Mouse (Mus musculus) cerebellum, adult 11 months (tissue): ENCODE results near the gene Amd1.
A peak's percentile ranks its signal among the peaks of the same experiment; 100 is the strongest.

Experiments used
- DNase-seq: peaks from one replicate; pipeline ENCODE4 v3.0.0; 2022

Amd1 gene

DNA sequence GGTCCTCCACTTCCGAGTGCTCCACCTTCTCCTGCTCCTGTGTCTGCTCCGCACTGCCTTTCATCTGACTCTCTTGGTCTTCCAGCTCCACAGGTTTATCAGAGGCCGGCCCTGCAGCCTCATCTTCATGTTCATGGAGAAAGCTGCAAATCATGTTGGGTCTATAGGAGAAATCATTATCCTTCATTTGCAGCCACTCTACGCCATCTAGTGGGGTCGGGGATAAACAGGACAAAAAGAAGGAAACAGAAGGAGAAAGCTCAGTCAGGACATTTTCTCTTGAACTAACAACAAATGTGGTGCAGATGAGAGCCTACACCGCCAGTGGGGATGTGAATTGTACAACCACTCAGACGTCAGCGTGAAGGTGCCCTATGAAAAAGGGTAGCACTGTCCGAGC is 52.4 kb downstream of the Amd1 start:
- no peak for DNase-seq

DNA sequence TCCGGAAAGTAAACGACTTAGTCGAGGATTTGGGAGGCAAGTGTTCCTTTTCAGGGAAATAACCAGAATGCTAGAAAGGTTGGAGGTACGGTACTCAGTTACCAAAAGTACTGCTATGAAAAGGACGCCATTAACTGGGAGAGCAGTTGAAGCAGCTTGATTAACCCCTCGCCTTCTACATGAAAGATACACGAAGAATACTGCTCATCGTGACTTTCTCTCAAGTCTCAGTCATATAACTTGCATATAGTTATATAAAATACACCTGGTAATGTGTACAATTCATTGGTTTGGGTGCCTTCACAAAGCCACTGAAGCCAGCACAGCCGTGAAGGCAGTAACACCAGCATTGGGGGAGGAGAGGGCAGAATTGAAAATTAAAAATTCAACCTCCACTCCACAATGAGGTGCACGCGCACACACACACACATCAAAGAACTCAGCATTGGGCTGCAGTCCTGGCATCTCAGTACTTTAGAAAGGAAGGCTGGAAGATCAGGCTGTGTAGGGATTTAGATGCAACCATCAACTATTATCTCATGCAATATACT is 54.7 kb downstream of the Amd1 start:
- DNase-seq = no peak

DNA sequence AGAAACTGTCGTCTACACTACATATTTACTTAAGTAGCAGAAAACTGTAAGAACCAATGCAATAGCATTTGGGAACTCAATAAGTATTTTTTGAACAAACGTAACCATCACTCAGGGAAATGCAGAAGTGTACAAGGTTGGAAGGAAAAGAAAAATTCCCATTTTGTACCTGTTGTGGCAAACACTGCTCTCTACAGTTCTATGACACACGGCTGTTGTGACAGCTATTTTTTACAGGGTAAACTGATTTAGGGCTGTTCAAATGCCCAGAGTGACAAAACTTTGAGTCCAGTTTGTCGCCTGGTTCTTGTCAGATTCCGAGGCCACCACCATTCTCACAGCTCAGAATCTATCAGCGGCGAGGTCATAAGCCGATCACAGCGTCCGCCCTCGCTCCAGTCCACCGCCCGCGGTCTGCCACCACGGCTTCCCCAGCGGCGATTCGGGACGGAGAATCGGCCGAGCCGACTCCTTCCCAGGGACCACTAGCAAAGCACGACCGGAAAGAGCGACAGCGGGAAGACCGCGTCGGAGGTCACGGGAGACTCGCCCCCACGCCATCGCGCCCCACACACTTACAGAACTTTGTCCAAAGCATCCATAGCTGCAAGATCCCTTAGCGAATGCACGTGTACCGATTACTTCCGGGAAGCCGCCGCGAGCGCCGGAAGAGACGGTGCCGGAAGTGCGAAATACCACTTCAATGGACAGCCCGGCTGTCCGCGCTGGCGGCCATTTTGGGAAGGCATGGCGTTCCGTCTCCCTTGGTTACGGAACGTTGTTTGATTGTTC is 55.4 kb downstream of the Amd1 start, which contains the start of gene Rpf2:
Gene Rpf2 (minus strand): TSS at position 663 of the 792 bp plus-strand sequence.
- peak; percentile 68 for DNase-seq

DNA sequence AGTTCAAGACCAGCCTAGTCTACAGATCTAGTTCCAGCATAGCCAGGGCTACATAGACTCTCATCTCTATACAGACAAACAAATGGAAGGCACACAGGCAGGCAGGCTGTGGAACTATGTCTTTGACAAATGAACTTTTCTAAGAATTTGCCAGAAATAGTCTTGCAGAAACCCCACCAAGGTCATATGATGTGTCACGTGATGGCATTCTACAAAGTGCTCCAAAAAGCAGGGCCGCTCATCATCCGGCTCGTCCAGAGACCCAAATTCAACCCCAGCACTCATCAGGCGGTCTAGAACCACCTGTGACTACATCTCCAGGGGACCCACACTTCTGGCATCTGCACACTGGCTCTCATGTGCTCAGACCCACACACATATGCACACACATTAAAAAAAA is 64.2 kb downstream of the Amd1 start:
- DNase-seq = no peak
